Mouse (Mus musculus): Measurements from ENCODE around the gene Slc35a5. TPM values are rescaled to one million over a fixed set of nuclear protein-coding genes. Genes with fewer than 3 reads are reported as not detected.
A peak's percentile ranks its signal among the peaks of the same experiment; 100 is the strongest.

The Slc35a5 gene
- polyA plus RNA-seq, 1 experiment from 2014 or later, result 16.8 TPM

- no peak overlapping the region for H3K4me2 ChIP-seq (replicated peaks; ENCODE audit: low read depth, low read length)
- ATAC-seq (ENCODE audit: insufficient number of reproducible peaks, insufficient read depth, low FRiP score, low read depth), result peak; percentile 64; the same call in 1 of the 2 replicates
- H3K9ac ChIP-seq (replicated peaks; ENCODE audit: low read depth, low read length), result no peak overlapping the region
- 10% methylated on average over 10 of the region's 10 CpGs for WGBS
- no peaks in the 10 kb centered on the region for H3K36me3 ChIP-seq (ENCODE audit: control insufficient read depth, insufficient read depth, low read length)
- peaks cover 3% of the 10 kb centered on the region; the same call in 1 of the 2 replicates for H3K4me1 ChIP-seq (ENCODE audit: control insufficient read depth, insufficient read depth, low read length)
- H3K27me3 ChIP-seq (ENCODE audit: control insufficient read depth, insufficient read depth, low read length), result no peaks in the 10 kb centered on the region
- H3K27ac ChIP-seq (ENCODE audit: low read length), result no peak overlapping the region
- no peak overlapping the region for H3K4me3 ChIP-seq (ENCODE audit: low read depth, low read length)
- H3K9me3 ChIP-seq (ENCODE audit: control insufficient read depth, low read depth, low read length), result no peaks in the 10 kb centered on the region
Observed at GRCm38 (mm10) chr16:45090005-45090404, 68.5 kb downstream of the Slc35a5 start.

Other genes with a start within 250 kb of the Slc35a5 start
- gene Cd200r3, start 215.0 kb downstream of the Slc35a5 start, polyA plus RNA-seq (2014; fragmentation: Nextera tagmentation; extraction: Ambion mirVana), result 0.23 TPM in 1 of 2 replicates, not detected in the other
- 96.2 and 112 TPM in 2 replicates for gene Ccdc80, start 65.3 kb downstream of the Slc35a5 start, polyA plus RNA-seq (2014; fragmentation: Nextera tagmentation; extraction: Ambion mirVana)
- 34.9 and 36.3 TPM in 2 replicates for gene Atg3, start 79 bp upstream of the Slc35a5 start, polyA plus RNA-seq (2014; fragmentation: Nextera tagmentation; extraction: Ambion mirVana)
- gene Btla, start 65.6 kb upstream of the Slc35a5 start, polyA plus RNA-seq (2014; fragmentation: Nextera tagmentation; extraction: Ambion mirVana), result 0.15 TPM in 1 of 2 replicates, not detected in the other

Measured in stomach, embryonic 14.5 days (tissue).